Mouse (Mus musculus): ENCODE results near the gene Kcnn4.
"Not testable (repeated sequence)": the region's sequence is repeated elsewhere in the genome, so short reads cannot be mapped to it uniquely, and the experiment has no call there.

Kcnn4 gene

DNA sequence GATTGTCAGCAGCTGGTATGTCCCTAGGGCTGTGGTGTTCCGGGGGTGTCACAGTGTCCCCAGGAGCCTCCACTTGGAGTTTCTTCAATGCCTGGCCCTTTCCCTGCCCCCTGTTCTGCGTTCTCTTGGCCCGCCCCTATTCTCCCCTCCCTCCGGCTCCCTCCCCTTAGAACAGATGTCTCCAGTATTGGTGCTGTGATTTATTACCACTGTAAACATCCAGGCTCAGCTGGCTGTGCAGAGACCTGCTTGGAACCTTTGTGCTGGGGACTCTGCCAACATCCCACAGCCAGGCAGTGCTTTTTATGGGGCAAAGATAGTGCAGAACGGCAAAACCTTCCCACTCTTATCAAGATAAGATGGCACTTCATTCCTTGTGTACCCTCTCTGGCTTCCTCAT is 21.0 kb downstream of the Kcnn4 start:
- no peak for DNase-seq (ENCODE audit: low spot score in 2 of 2)

DNA sequence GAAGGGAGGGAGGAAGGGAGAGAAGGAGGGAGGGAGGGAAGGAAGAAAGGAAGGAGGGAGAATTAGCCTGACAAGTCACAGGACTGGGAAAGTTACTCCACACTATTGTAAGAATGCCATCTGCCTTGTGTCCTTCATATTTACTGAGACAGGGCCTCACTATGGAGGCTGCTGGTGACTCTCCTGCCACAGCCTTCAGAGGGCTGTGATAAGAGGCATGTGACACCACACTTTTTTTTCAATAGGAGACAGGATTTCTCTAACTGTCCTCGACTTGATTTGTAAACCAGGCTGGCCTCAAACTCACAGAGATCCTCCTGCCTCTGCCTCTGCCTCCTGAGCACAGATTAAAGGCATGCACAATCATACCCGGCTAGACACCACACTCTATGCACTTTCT is 21.6 kb downstream of the Kcnn4 start:
- no peak for DNase-seq (ENCODE audit: low spot score in 2 of 2)

DNA sequence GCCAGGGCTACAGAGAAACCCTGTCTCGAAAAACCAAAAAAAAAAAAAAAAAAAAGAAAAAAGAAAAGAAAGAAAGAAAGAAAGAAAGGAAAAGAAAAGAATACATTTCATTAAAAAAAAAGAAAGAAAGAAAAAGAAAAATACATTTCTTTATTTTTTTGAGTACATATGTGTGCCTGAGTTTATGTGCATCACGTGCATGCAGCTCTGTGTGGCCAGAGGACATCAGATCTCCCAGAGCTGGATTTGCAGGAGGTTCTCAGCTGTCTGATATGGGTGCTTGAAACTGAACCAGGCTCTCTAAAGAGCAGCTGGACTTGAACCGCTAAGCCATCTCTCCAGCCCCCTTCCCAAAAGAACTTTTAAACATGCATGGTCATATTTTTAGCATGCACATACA is 24.0 kb downstream of the Kcnn4 start:
- DNase-seq (ENCODE audit: low spot score in 2 of 2): no peak

DNA sequence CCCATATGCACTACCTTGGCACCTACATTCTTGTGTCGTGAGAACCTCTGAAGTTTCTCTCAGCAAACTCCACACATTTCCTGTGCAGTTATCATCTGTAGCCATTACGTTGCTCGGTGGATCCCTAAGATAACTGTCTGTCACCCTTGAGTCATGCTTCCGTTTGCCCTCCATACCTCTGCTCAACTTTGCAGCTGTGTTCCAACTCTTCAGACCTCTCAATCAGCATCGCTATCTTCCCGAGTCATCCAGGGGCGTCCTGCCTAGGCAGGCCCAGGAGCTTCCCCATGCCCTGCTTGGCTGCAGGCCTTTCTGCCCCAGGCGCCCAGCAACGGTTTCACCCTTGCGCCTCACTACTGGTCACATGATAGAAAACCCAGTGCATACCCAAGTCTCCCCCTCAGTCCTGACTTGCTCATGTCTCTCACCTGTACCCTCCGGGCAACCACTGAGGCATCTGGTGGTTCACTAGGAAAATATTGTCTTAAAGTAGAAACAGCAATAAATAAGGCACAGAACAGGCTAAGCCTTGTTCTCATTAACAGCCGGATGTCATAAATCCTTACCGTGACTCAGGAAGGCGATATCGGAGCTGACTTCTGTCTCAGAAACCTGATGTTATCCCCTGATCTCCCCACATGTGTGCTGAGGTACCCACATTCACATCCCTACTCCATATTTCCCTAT is 24.6 kb downstream of the Kcnn4 start:
- DNase-seq (ENCODE audit: low spot score in 2 of 2): no peak

DNA sequence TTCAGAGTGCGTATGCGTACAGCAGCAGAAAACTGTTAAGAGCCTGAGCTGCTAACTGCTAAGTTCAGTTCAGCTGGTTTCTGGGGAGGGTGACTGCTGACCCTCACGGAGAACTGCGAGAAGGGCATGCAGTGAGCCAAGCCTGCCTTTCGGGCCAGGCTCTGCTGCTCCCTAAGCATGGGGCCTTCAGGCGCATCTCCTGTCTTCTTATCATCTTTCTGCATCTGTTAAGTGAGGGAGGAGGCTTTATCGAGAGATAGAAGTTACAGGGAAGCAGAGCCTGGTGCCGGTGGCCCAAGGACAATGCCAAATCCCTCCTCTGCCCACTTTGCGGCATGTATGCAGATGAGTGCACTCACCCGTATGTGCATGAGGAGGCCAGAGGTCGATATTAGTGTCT is 26.8 kb downstream of the Kcnn4 start:
- DNase-seq (ENCODE audit: low spot score in 2 of 2): no peak

DNA sequence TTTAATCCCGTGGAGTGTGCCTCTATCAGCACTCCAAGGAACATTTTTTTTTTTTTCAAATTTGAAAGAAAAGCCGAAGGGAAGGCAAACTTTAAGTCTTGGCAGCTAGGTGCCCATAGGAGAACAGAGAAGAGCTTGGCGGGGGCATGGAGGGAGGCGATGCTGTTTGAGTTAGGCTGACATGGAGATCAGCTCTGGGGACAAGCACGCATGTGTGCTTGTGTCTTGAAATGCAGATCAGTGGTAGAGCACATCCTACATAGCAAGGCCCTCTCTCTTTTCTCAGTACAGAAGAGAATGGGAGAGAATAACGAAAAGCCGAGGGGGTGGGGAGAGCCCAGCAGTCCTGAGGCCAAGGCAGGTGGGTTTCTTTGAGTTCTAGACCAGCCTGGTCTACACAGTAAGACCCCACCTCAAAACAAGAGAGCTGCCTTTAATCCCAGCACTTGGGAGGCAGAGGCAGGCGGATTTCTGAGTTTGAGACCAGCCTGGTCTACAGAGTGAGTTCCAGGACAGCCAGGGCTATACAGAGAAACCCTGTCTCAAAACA is 28.4 kb downstream of the Kcnn4 start:
- no peak for DNase-seq (ENCODE audit: low spot score in 2 of 2)

DNA sequence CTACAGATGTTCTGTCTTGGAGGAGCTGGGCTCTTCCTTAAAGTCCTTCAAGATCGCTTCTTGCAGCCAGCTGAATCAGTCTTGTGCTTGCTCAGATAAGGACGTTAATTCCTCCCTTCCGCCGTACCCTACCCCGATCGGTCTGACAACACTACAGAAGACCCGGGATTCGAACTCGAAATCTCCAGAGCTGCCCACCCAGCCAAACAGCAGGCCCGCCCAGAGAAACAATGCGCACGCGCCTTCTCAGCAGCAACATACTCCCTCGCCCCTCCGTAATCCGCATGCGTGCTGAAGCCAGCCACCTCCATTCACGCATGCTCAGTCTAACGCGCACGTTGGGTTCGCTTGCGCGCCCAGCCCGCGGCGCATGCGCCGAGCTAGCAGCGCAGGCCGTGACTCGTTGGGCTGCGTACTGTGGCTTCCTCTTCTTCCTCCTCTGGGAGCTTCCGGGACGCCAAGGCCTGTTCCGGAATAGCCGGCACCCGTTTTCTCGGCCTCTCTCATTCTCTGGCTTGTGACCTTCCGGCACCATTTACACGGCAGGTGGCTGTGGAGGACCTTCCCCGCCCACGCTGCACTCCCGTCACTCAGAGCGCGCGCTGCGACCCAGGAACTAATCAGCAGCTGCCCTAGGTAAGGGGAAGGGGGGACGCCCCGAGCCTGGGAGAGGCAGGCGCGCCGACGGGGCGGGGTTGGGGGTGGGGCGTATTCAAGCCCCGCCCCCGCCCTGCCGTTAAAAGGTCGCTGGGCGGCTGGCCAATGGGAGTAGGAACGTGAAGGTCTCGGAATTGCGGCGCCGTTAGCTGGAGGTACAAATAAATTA is 29.4 kb downstream of the Kcnn4 start, which contains the start of gene Smg9:
Smg9 (plus strand) TSS at position 364 of the 826 bp plus-strand sequence.
- DNase-seq (ENCODE audit: low spot score in 2 of 2): peak; percentile 98 to 99

DNA sequence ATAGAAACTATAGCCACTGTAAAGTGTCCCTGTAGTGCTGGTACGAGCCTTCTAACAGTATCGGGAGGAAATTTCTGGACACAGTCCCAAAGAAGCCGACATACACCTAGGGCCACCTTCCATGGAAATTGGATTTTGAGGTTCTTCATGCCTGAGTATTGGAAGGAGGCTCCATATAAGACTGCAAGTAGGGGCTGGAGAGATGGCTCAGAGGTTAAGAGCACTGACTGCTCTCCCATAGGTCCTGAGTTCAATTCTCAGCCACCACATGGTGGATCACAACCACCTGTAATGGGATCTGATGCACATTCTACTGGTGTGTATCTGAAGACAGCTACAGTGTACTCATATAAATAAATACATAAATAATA is 30.0 kb downstream of the Kcnn4 start:
- DNase-seq (ENCODE audit: low spot score in 2 of 2): no peak

DNA sequence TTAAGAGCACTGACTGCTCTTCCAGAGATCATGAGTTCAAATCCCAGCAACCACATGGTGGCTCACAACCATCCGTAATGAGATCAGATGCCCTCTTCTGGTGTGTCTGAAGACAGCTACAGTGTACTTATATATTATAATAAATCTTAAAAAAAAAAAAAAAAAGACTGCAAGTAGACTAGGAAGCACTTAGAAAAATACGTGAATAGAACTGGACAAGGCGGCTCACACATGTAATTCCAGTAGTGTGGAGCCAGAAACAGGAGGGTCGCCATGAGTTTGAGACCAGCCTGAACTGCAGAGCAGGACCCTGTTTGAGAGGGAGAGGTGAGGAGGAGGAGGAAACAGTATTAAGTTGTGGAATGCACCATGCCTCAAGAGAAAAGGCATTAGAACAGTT is 30.4 kb downstream of the Kcnn4 start:
- not testable (repeated sequence) for DNase-seq (ENCODE audit: low spot score in 2 of 2)

DNA sequence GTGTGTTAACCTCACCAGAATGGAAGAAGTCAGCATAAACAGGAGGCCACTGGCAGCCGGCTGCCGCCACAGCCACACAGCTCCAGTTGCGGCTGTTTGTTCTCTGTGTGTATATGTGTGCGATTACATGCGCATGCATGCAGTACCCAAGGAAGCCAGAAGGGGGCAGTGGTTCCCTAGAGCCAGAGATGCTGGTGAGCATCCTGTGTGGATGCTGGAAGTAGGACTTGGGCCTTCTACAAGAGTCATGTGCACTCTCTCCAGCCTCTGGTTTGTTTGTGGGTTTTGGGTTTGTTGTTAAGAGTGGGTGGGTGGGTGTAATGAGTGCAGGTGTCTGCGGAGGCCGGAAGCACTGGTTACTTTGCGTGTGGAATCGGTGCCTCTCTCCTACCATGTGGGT is 32.8 kb downstream of the Kcnn4 start:
- no peak for DNase-seq (ENCODE audit: low spot score in 2 of 2)

DNA sequence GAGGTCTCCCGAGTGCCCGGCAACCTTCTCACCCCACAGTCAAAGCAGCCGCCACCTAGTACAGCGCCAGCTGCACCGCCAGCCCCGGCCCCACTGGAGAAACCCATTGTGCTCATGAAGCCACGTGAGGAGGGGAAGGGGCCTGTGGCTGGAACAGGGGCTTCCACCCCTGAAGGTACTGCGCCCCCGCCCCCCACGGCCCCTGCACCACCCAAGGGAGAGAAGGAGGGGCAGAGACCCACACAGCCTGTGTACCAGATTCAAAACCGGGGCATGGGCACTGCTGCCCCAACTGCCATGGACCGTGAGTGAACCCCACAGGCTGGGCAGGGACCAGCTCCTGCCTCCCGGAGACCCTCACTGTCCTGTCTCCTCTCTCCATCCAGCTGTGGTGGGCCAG is 35.6 kb downstream of the Kcnn4 start:
- DNase-seq (ENCODE audit: low spot score in 2 of 2): no peak

DNA sequence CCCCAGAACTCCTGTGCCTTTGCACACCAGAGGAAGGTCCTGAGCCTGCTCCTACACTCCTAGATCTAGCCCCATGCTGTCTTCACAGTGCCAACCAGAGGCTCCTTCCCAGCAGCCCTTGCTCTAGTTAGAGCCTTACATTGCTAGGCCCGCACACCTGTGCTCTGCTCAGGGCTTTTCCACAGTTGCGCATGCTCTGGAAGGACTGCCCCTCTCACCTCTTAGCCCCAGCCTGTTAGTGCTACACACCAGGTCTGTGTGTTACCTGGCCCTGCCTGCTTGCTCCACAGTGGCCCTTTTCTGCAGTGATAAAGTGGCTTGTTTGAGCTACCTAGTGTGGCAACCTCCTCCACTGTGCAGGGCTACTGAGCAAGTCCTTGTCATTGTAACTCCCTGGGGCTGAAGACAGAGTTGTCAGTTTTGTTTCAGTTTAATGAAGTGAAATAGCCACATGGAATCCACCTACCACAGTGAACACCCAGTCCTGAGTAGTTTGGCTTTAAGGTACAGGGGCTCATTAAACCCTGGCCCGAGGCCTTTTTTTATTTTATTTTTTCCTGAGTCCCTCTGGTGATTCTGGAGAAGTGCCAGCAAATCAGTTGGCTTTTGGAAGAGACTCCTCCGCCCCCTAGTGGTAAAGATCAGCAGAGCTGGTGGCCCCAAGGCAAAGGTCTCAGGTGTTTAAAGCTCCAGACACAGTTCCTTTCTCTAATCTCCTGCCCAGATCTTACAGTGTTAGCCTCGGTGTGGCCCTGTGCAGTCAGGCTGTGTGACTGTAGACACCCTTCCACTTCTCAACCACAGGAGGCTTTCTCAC is 36.7 kb downstream of the Kcnn4 start:
- peak; percentile 65 to 72 for DNase-seq (ENCODE audit: low spot score in 2 of 2)

DNA sequence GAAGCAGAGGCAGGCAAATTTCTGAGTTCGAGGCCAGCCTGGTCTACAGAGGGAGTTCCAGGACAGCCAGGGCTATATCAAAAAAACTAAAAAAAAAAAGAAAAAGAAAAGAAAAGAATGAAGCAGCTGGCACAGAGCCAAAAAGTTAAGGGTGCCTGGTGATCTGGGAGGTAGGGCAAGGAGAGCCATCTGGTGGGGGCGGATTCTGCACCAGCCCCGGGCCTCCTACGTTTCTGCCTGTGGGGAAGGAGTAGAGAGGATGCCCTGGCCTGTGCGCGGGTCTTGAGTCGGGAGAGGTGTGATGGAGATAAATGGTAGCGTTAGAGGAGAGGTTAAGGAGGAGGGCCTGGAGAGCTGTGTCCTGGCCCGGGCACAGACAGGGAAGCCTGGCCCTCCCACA is 38.1 kb downstream of the Kcnn4 start:
- no peak for DNase-seq (ENCODE audit: low spot score in 2 of 2)

DNA sequence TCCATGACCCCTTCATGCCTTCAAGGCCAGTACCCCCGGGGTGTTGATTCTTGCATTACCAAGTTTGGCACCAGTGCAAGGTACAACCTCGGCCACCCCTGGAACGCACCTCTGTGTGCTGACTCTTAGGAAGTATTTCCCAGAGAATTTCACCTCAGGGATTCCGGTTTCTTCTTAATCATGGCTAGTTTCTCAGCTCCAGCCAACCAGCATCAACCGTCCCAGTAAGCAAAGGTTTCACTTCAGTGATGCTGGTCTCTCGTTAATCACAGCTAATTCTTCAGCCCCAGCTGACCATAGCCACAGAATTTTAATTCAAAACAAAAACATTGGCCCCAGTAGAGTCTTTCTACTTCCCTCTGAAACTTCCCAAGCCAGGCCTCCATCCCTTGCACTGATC is 40.1 kb downstream of the Kcnn4 start:
- no peak for DNase-seq (ENCODE audit: low spot score in 2 of 2)

DNA sequence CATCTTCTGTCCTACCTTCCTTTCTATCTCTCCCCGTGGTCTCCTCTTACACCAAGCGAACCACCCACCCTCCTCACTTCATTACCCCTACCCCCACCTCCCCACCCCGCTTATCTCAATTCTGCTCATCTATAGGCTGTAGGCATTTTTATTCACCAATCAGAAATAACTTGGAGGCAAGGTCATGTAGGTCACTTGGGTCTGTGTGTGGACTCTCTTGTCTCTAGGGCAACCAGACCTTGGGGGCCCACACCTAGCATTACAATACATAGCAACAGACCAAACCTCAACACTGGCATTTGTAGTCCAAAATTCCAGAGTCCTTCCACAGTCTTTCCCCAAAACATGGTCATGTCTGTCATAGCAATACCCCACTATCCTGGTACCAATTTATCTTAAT is 40.8 kb downstream of the Kcnn4 start:
- DNase-seq (ENCODE audit: low spot score in 2 of 2): no peak

DNA sequence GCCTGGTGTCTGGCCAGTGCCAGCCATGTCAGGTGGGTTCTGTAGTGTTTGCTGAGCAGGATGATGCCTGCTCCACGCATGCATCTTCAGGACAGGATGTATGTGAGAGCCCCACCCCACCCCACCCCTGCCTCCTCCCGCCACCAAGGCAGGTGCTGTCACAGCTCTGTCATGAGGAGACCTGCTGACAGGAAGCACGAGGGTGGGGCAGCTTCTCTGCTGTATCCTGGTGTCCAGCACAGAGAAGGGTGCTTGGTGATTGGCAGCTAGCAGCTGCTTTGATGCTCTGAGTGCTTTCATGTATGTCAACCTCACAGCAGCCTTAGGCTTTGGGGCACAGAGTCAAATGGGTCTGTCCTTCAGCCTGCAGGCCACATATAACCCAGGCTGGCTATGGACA is 43.6 kb downstream of the Kcnn4 start:
- DNase-seq (ENCODE audit: low spot score in 2 of 2): no peak

DNA sequence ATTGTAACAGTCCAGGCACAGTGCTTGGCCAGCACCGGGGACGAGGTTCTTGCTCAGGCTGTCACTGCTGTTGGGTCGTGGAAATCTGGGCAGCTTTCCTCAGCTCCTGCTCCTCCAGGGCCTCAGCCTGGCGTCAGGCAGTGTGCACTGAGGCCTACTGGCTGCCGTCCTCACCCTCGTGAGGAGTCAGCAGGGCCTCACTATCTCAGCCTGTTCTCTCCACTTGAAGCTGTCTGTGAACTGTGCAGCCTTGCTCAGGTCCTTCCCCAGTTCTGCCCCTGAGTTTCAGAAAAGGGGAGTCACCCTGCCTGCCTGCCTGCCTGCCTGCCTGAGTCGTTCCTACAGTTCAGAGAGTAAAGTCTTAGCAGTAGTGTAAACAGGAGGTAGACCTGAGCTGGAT is 45.2 kb downstream of the Kcnn4 start:
- DNase-seq (ENCODE audit: low spot score in 2 of 2): no peak

DNA sequence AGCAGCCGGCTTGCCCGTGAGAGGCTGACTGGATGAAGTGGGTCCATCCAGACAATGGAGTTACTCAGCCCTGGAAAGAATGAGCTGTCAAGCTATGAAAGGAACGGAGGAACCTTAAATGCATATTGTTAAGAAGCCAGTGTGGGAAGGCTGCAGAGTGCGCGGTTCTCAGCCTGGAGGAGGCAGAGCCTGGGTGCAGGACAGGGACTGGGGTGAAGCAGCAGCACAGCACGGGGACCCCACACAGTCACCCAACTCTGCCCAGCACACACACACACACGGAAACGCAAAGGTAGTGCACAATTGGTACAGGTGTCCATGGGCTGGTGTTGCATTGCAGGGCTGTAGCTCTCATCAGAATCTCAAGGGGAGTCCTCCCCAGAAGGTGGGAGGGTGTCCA is 49.5 kb downstream of the Kcnn4 start:
- no peak for DNase-seq (ENCODE audit: low spot score in 2 of 2)

DNA sequence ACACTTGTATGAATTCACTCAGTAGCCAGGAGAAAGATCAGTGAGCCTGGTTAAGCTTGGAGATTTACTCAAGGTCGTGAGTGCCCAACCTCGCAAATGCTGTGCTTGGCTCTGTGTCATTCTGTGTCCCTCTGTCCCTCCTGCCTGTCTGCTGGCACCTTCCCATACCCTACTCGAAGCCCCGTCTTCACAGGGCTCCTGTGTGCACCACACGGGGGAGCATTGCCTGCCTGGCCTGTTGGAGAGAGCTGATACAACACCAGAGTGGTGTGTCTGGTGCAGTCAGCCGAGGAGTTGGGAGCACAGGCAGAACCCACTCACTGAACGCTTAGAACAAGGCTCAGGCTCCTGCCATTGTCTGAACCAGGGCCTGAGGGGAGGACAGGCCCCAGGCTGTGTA is 51.6 kb downstream of the Kcnn4 start:
- DNase-seq (ENCODE audit: low spot score in 2 of 2): no peak

DNA sequence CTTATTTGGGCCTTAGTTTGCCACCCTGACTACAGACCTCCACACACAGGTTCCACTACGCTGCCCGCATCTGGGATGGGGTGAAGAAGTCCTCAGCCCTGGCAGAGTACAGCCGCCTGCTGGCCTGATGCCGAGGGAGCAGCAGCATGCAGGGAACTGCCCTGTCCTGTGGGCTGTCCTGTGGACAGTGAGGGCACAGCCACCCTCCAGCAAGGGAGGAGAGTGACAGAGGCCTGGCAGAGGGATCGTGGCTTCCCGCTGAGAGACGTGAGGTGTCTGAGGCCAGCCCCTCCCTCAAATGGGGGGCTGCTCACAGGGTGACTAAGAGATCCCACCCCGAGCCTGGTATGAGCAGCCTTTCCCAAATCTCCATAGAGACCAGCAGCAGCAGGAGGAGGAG is 52.2 kb downstream of the Kcnn4 start:
- no peak for DNase-seq (ENCODE audit: low spot score in 2 of 2)

DNA sequence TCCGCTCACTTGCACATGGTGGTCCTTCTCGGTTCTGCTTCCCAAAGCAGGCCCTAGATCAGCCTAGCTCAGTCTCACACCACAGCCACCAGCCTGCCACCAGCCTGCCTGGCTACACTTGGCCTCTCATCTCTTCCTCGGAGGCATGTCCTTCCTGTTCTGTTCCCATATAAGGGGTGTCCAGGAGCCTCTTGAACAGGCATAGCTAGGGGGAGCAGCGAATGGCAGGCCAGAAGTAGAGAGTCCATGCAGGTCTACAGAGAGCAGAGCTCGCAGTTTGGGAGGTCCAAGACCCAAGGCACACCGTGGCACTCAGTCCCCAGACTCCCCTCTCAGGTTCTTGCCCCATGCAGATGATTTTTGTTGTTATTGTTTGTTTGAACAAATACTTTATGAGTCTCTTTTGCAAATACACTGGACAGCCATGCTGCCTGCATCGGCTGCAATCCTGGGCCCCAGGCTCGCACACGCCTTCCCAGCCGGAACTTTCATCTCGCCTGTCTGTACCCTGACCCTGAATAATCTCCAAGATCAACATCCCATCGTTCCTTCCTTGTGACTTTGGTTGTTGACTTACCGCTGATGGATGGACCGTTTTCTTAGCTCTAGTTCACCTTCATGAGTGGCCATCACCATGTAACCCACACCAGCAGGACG is 53.2 kb downstream of the Kcnn4 start:
- DNase-seq (ENCODE audit: low spot score in 2 of 2): no peak

Measured in right cerebral cortex, postnatal 10 days (tissue).